ENCODE assay signal across 24 mouse cellular contexts in genomic region chr8:103395316-103395715, GRCm38 (mm10).
DNase-seq lines count a peak whose midpoint lies in the region; ATAC-seq lines count a peak whose summit lies in the region.
"Had no signal": no experiment of that assay in that cellular context is flagged by ENCODE, and none has a peak within 500 bp of the region (broad histone marks: within the 10 kb centered on the region; RNA-seq: fewer than 3 reads in every experiment).

No protein-coding gene starts in this region.

- H3K9me3 ChIP-seq in forebrain, embryonic 14.5 days (replicated peaks; ENCODE audit: control insufficient read depth, low read length) = no peaks in the 10 kb centered on the region
- H3K9me3 ChIP-seq in forebrain, embryonic 15.5 days = no peaks in the 10 kb centered on the region
- no peaks in the 10 kb centered on the region for H3K9me3 ChIP-seq in midbrain, embryonic 13.5 days
- H3K9me3 ChIP-seq in midbrain, embryonic 15.5 days = no peaks in the 10 kb centered on the region
- H3K9me3 ChIP-seq: embryonic facial prominence, embryonic 12.5 days; heart, embryonic 15.5 days; hindbrain, embryonic 10.5 days; intestine, embryonic 15.5 days had no signal

- no peak overlapping the region for H3K4me3 ChIP-seq in forebrain, embryonic 14.5 days (ENCODE audit: low read depth, low read length)
- H3K4me3 ChIP-seq in forebrain, embryonic 15.5 days = no peak overlapping the region
- no peak overlapping the region for H3K4me3 ChIP-seq in midbrain, embryonic 13.5 days (replicated peaks)
- H3K4me3 ChIP-seq in midbrain, embryonic 15.5 days = no peak overlapping the region
- H3K4me3 ChIP-seq: embryonic facial prominence, embryonic 12.5 days; heart, embryonic 15.5 days; hindbrain, embryonic 10.5 days; intestine, embryonic 15.5 days had no signal

- 0 out of 2 replicates have a peak, but pooled peaks cover 3% of the 10 kb centered on the region for H3K4me1 ChIP-seq in forebrain, embryonic 14.5 days (ENCODE audit: control insufficient read depth, insufficient read depth, low read length)
- H3K4me1 ChIP-seq in forebrain, embryonic 15.5 days = peaks cover 7% of the 10 kb centered on the region; the same call in 1 of the 2 replicates
- peaks cover 9% of the 10 kb centered on the region; the same call in 1 of the 2 replicates for H3K4me1 ChIP-seq in midbrain, embryonic 13.5 days (replicated peaks)
- H3K4me1 ChIP-seq in midbrain, embryonic 15.5 days = peaks cover 5% of the 10 kb centered on the region; the same call in 1 of the 2 replicates
- H3K4me1 ChIP-seq: intestine, embryonic 15.5 days had no signal

- H3K4me2 ChIP-seq in forebrain, embryonic 14.5 days (ENCODE audit: low read length) = no peak overlapping the region
- no peak overlapping the region for H3K4me2 ChIP-seq in forebrain, embryonic 15.5 days (replicated peaks)
- H3K4me2 ChIP-seq in midbrain, embryonic 13.5 days (replicated peaks) = no peak overlapping the region
- H3K4me2 ChIP-seq in midbrain, embryonic 15.5 days = no peak overlapping the region
- H3K4me2 ChIP-seq: embryonic facial prominence, embryonic 12.5 days; heart, embryonic 11.5 days; heart, embryonic 15.5 days; hindbrain, embryonic 14.5 days; intestine, embryonic 15.5 days had no signal

- H3K36me3 ChIP-seq in forebrain, embryonic 14.5 days (ENCODE audit: control insufficient read depth, insufficient read depth, low read length) = no peaks in the 10 kb centered on the region
- H3K36me3 ChIP-seq in forebrain, embryonic 15.5 days = no peaks in the 10 kb centered on the region
- H3K36me3 ChIP-seq in midbrain, embryonic 13.5 days = no peaks in the 10 kb centered on the region
- H3K36me3 ChIP-seq in midbrain, embryonic 15.5 days (replicated peaks) = no peaks in the 10 kb centered on the region
- H3K36me3 ChIP-seq: embryonic facial prominence, embryonic 12.5 days; G1E; heart, embryonic 15.5 days; hindbrain, embryonic 10.5 days; intestine, embryonic 15.5 days had no signal

- H3K27ac ChIP-seq in forebrain, embryonic 14.5 days (ENCODE audit: low read depth, low read length) = no peak overlapping the region
- H3K27ac ChIP-seq in forebrain, embryonic 15.5 days (replicated peaks) = no peak overlapping the region
- no peak overlapping the region for H3K27ac ChIP-seq in midbrain, embryonic 13.5 days
- H3K27ac ChIP-seq in midbrain, embryonic 15.5 days = no peak overlapping the region
- H3K27ac ChIP-seq: embryonic facial prominence, embryonic 12.5 days; heart, embryonic 15.5 days; hindbrain, embryonic 10.5 days; hindbrain, embryonic 14.5 days; intestine, embryonic 15.5 days had no signal

- DNase-seq in embryo, embryonic 10 days (ENCODE audit: low spot score) = peak; percentile 30
- no peak for DNase-seq in embryo, embryonic 9.5 days (ENCODE audit: extremely low spot score)
- peak; percentile 16 for DNase-seq in forebrain, embryonic 14.5 days (ENCODE audit: low spot score)
- peak; percentile 34 for DNase-seq in retina, postnatal 1 day
- no peak for DNase-seq in spleen, adult 18-20 months
- DNase-seq: adrenal gland, adult 8-10 months; adrenal gland, postnatal 36 days; B cell, adult 2 months; cerebellum, adult 11-12 months; cerebellum, adult 9-10 months; cerebellum, postnatal 25 days; gastrocnemius, postnatal 36 days; heart, adult 18-20 months had no signal

- ATAC-seq in forebrain, embryonic 14.5 days = no peak
- ATAC-seq in forebrain, embryonic 15.5 days (replicated peaks) = no peak
- 0 out of 2 replicates have a peak, but pooled peaks have one; percentile 17 for ATAC-seq in midbrain, embryonic 13.5 days
- ATAC-seq in midbrain, embryonic 15.5 days (replicated peaks) = no peak
- ATAC-seq: CD4-positive, CD25-positive, alpha-beta regulatory T cell, adult 4 months; intestine, embryonic 15.5 days had no signal

- 3% methylated on average over 4 of the region's 4 CpGs for WGBS in forebrain, embryonic 14.5 days
- WGBS in forebrain, embryonic 15.5 days = 5% methylated on average over 4 of the region's 4 CpGs
- 4% methylated on average over 4 of the region's 4 CpGs for WGBS in midbrain, embryonic 13.5 days
- WGBS in midbrain, embryonic 15.5 days = 10% methylated on average over 4 of the region's 4 CpGs

- H3K9ac ChIP-seq in forebrain, embryonic 14.5 days (ENCODE audit: low read length) = no peak overlapping the region
- no peak overlapping the region for H3K9ac ChIP-seq in forebrain, embryonic 15.5 days (replicated peaks)
- no peak overlapping the region for H3K9ac ChIP-seq in midbrain, embryonic 13.5 days (replicated peaks)
- no peak overlapping the region for H3K9ac ChIP-seq in midbrain, embryonic 15.5 days
- H3K9ac ChIP-seq: embryonic facial prominence, embryonic 12.5 days; heart, embryonic 15.5 days; hindbrain, embryonic 14.5 days; intestine, embryonic 15.5 days had no signal

- H3K27me3 ChIP-seq in forebrain, embryonic 14.5 days (replicated peaks; ENCODE audit: control insufficient read depth, insufficient read depth, low read length) = no peaks in the 10 kb centered on the region
- no peaks in the 10 kb centered on the region for H3K27me3 ChIP-seq in forebrain, embryonic 15.5 days
- no peaks in the 10 kb centered on the region for H3K27me3 ChIP-seq in midbrain, embryonic 13.5 days
- no peaks in the 10 kb centered on the region for H3K27me3 ChIP-seq in midbrain, embryonic 15.5 days (replicated peaks)
- H3K27me3 ChIP-seq: embryonic facial prominence, embryonic 12.5 days; heart, embryonic 15.5 days; intestine, embryonic 15.5 days had no signal

Comparison
In these comparisons a context has a peak if more than half of its experiments do, and no peak if none do; other contexts are left out.
1. DNase-seq: peak in embryo, embryonic 10 days (single experiment), forebrain, embryonic 14.5 days (single experiment) and retina, postnatal 1 day (single experiment); none in embryo, embryonic 9.5 days (single experiment) and spleen, adult 18-20 months (0 of 2).